Mouse (Mus musculus) myocyte (in vitro differentiated cells): ENCODE results near the gene Eva1c. TPM values are rescaled to one million over a fixed set of nuclear protein-coding genes. Genes with fewer than 3 reads are reported as not detected.

Experiments
- H3K27me3 ChIP-seq: one replicate; pipeline ENCODE4 v1.6.1; 2011; ENCODE audit not compliant: control insufficient read depth, insufficient read depth, insufficient read length
- H3K36me3 ChIP-seq: one replicate; pipeline ENCODE4 v1.6.1; 2011; ENCODE audit not compliant: control insufficient read depth, insufficient read depth
- H3K4me2 ChIP-seq: one replicate; pipeline ENCODE4 v1.6.1; 2011; ENCODE audit warnings: low read depth, control low read depth
- H3K4me3 ChIP-seq: one replicate; pipeline ENCODE4 v1.5.1; 2011; ENCODE audit warnings: mild to moderate bottlenecking, control low read depth, moderate library complexity
- H3K79me2 ChIP-seq: one replicate; pipeline ENCODE4 v1.6.1; 2011; ENCODE audit not compliant: control insufficient read depth, insufficient read depth
- H3ac ChIP-seq: one replicate; pipeline ENCODE4 v1.6.1; 2011; ENCODE audit not compliant: control insufficient read depth, insufficient read length
- E2F4 ChIP-seq: IDR thresholded peaks from one replicate; pipeline ENCODE4 v1.6.1; 2011; ENCODE audit warnings: mild to moderate bottlenecking, control low read depth, moderate library complexity; ENCODE audit not compliant: insufficient read depth
- MAX ChIP-seq: IDR thresholded peaks from one replicate; pipeline ENCODE4 v1.6.1; 2011; ENCODE audit warnings: low read depth, mild to moderate bottlenecking, control low read depth
- MYOD1 ChIP-seq, 3 experiments: IDR thresholded peaks; one replicate each; pipeline ENCODE4 v1.6.1; 2011; ENCODE audit warnings: control low read depth in 2 of 3, low read depth in 2 of 3, mild to moderate bottlenecking in 2 of 3, moderate library complexity in 1 of 3; ENCODE audit not compliant: insufficient read length in 2 of 3, control insufficient read depth in 1 of 3
- MYOG ChIP-seq, 3 experiments: IDR thresholded peaks; one replicate each; pipeline ENCODE4 v1.6.1; 2011; ENCODE audit warnings: control low read depth in 2 of 3, low read depth in 2 of 3, mild to moderate bottlenecking in 2 of 3; ENCODE audit not compliant: insufficient read length in 2 of 3, control insufficient read depth in 1 of 3, insufficient read depth in 1 of 3
- POLR2A ChIP-seq: IDR thresholded peaks from one replicate; pipeline ENCODE4 v1.6.1; 2011; ENCODE audit warnings: low read depth, mild to moderate bottlenecking, control low read depth, moderate library complexity; ENCODE audit not compliant: insufficient read length
- REST ChIP-seq: IDR thresholded peaks from one replicate; pipeline ENCODE4 v1.6.1; 2011; ENCODE audit warnings: mild to moderate bottlenecking, control low read depth, moderate library complexity; ENCODE audit not compliant: insufficient read depth, insufficient read length
- SRF ChIP-seq: IDR thresholded peaks from one replicate; pipeline ENCODE4 v1.6.1; 2011; ENCODE audit warnings: low read depth; ENCODE audit not compliant: control insufficient read depth, insufficient read length
- TCF12 ChIP-seq: IDR thresholded peaks from one replicate; pipeline ENCODE4 v1.6.1; 2011; ENCODE audit warnings: mild to moderate bottlenecking, control low read depth; ENCODE audit not compliant: poor library complexity, insufficient read depth, severe bottlenecking
- TCF3 ChIP-seq: IDR thresholded peaks from one replicate; pipeline ENCODE4 v1.6.1; 2011; ENCODE audit warnings: low read depth, control low read depth; ENCODE audit not compliant: insufficient read length
- USF1 ChIP-seq: IDR thresholded peaks from one replicate; pipeline ENCODE4 v1.6.1; 2011; ENCODE audit warnings: low read depth, mild to moderate bottlenecking, control low read depth, moderate library complexity
- polyA plus RNA-seq: library from polyadenylated mRNA; unstranded; fragments of >200 nt; fragmentation: generic; extraction: Trizol; gene quantifications from one replicate; pipeline ENCODE4 v1.2.1, GENCODE M21; 2012; ENCODE audit warnings: missing spikeins

The Eva1c gene
- polyA plus RNA-seq, 1 experiment, result 4.5 TPM

GRCm38 (mm10) chr16:90953147-90953546, 126.6 kb downstream of the Eva1c start:
- TF ChIP-seq USF1 (no peak), TCF12 (no peak), MYOD1 (IDR thresholded peaks at IDR 0.05; ENCODE audit: control insufficient read depth in 1 of 3, insufficient read length in 2 of 3, low read depth in 2 of 3) (no peak), E2F4 (no peak), REST (no peak), MAX (no peak), SRF (no peak), MYOG (IDR thresholded peaks at IDR 0.05; ENCODE audit: control insufficient read depth in 1 of 3, insufficient read depth in 1 of 3, insufficient read length in 2 of 3, low read depth in 2 of 3) (no peak), POLR2A (no peak), TCF3 (no peak)
- no peaks in the 10 kb centered on the region for H3K79me2 ChIP-seq
- H3K36me3 ChIP-seq, result peaks cover 5% of the 10 kb centered on the region
- no peak overlapping the region for H3ac ChIP-seq
- no peak overlapping the region for H3K4me2 ChIP-seq
- no peaks in the 10 kb centered on the region for H3K27me3 ChIP-seq
- H3K4me3 ChIP-seq, result no peak overlapping the region

- Histone ChIP-seq H3K79me2 (no peaks in the 10 kb centered on the region), H3K4me3 (no peak overlapping the region), H3K4me2 (no peak overlapping the region), H3ac (no peak overlapping the region), H3K27me3 (no peaks in the 10 kb centered on the region), H3K36me3 (peaks cover 5% of the 10 kb centered on the region)
- TF ChIP-seq MYOG (IDR thresholded peaks at IDR 0.05; ENCODE audit: control insufficient read depth in 1 of 3, insufficient read depth in 1 of 3, insufficient read length in 2 of 3, low read depth in 2 of 3) (no peak), TCF12 (no peak), SRF (no peak), MYOD1 (IDR thresholded peaks at IDR 0.05; ENCODE audit: control insufficient read depth in 1 of 3, insufficient read length in 2 of 3, low read depth in 2 of 3) (no peak), REST (no peak), USF1 (no peak), POLR2A (no peak)
Observed at GRCm38 (mm10) chr16:90953770-90954169, 127.3 kb downstream of the Eva1c start.

Other genes with a start within 250 kb of the Eva1c start
- 4.6 TPM for gene Mis18a, start 99.3 kb upstream of the Eva1c start, polyA plus RNA-seq
- not detected for gene Mrap, start 88.5 kb upstream of the Eva1c start, polyA plus RNA-seq
- 4.5 TPM for gene Urb1, start 16.3 kb upstream of the Eva1c start, polyA plus RNA-seq
- 21.9 TPM for gene Cfap298, start 108.4 kb downstream of the Eva1c start, polyA plus RNA-seq
- gene Synj1, start 184.6 kb downstream of the Eva1c start, polyA plus RNA-seq, result 10.0 TPM
- gene Paxbp1, start 217.8 kb downstream of the Eva1c start, polyA plus RNA-seq, result 8.8 TPM